ENCODE assay signal across 8 mouse cellular contexts in the genomic region with DNA sequence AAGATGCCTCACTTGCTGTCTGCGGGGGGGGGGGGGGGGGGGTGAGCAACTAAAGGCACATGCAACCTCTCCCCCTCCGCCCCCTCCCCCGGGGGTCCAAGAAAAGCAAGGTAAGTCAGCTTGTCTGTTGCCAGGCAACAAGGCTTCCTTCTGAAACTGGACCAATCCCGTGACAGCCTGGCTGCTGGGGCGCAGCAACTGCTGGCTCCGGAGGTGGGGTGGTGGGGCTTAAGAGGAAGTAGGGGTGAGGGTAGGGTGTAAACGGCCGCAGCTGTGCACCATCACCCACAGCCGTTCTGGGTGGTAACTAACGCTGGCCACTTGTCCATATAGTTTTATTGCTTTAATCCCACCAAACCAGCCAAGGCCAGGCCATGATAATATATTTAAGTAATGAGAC.
DNase-seq lines count a peak whose midpoint lies in the region; ATAC-seq and TF ChIP-seq lines count a peak whose summit lies in the region.

No protein-coding gene starts in this region.

- H3K4me1 ChIP-seq in spleen, adult 2 months (ENCODE audit: control insufficient read depth, insufficient read depth, insufficient read length): peaks cover 3% of the 10 kb centered on the region
- peaks cover 11% of the 10 kb centered on the region for H3K4me1 ChIP-seq in hindbrain, embryonic 13.5 days (replicated peaks)
- H3K4me1 ChIP-seq in midbrain, embryonic 15.5 days: peaks cover 17% of the 10 kb centered on the region

- no peak for TF ChIP-seq POLR2A in spleen, adult 2 months (IDR thresholded peaks at IDR 0.05; ENCODE audit: low read depth, low read length)

- peak; percentile 9 to 11 for DNase-seq in spleen, adult 2 months (ENCODE audit: low read depth in 1 of 2, low spot score in 2 of 2)
- no peak for DNase-seq in spleen, postnatal 4 days (ENCODE audit: low spot score in 2 of 2)
- peak; percentile 70 for DNase-seq in thymus, postnatal 14 days
- no peak for DNase-seq in ovary, adult 18-20 months (ENCODE audit: low spot score)
- DNase-seq in kidney, postnatal 25 days: no peak
- no peak for DNase-seq in adrenal gland, postnatal 14 days

- WGBS in spleen, adult 2 months: 5% methylated on average over 10 of the region's 10 CpGs
- WGBS in hindbrain, embryonic 13.5 days: 2% methylated on average over 9 of the region's 10 CpGs
- 0% methylated on average over 10 of the region's 10 CpGs for WGBS in midbrain, embryonic 15.5 days

- H3K27ac ChIP-seq in spleen, adult 2 months (ENCODE audit: insufficient read depth, low read length): 0 out of 2 replicates have a peak overlapping the region, but pooled peaks have one; percentile 9
- no peak overlapping the region for H3K27ac ChIP-seq in hindbrain, embryonic 13.5 days
- H3K27ac ChIP-seq in midbrain, embryonic 15.5 days: peak overlapping the region; percentile 65

- no peaks in the 10 kb centered on the region for H3K36me3 ChIP-seq in spleen, adult 2 months (ENCODE audit: control insufficient read depth, insufficient read depth, low read length)
- H3K36me3 ChIP-seq in hindbrain, embryonic 13.5 days: no peaks in the 10 kb centered on the region
- H3K36me3 ChIP-seq in midbrain, embryonic 15.5 days (replicated peaks): no peaks in the 10 kb centered on the region

- peak overlapping the region; percentile 46 for H3K4me2 ChIP-seq in hindbrain, embryonic 13.5 days
- H3K4me2 ChIP-seq in midbrain, embryonic 15.5 days: peak overlapping the region; percentile 39

- no peak for TF ChIP-seq CTCF in spleen, adult 2 months (IDR thresholded peaks at IDR 0.05; ENCODE audit: extremely low read depth, insufficient read depth, insufficient read length, insufficient replicate concordance)

- no peak overlapping the region for H3K4me3 ChIP-seq in spleen, adult 2 months (ENCODE audit: extremely low read depth, insufficient read depth, insufficient read length)
- no peak overlapping the region for H3K4me3 ChIP-seq in hindbrain, embryonic 13.5 days
- H3K4me3 ChIP-seq in midbrain, embryonic 15.5 days: no peak overlapping the region

- no peaks in the 10 kb centered on the region for H3K9me3 ChIP-seq in hindbrain, embryonic 13.5 days
- no peaks in the 10 kb centered on the region for H3K9me3 ChIP-seq in midbrain, embryonic 15.5 days

- peak; percentile 80 for ATAC-seq in hindbrain, embryonic 13.5 days (ENCODE audit: low FRiP score)
- peak; percentile 91 for ATAC-seq in midbrain, embryonic 15.5 days (replicated peaks)

- 0 out of 2 replicates have a peak overlapping the region, but pooled peaks have one; percentile 10 for H3K9ac ChIP-seq in hindbrain, embryonic 13.5 days
- H3K9ac ChIP-seq in midbrain, embryonic 15.5 days: no peak overlapping the region

- H3K27me3 ChIP-seq in spleen, adult 2 months (ENCODE audit: control insufficient read depth, insufficient read depth, low read length): no peaks in the 10 kb centered on the region
- 0 out of 2 replicates have a peak, but pooled peaks cover 8% of the 10 kb centered on the region for H3K27me3 ChIP-seq in hindbrain, embryonic 13.5 days
- no peaks in the 10 kb centered on the region for H3K27me3 ChIP-seq in midbrain, embryonic 15.5 days (replicated peaks)

Comparison
In these comparisons a context has a peak if more than half of its experiments do, and no peak if none do; other contexts are left out.
1. DNase-seq: peak in spleen, adult 2 months (2 of 2) and thymus, postnatal 14 days (single experiment); none in spleen, postnatal 4 days (0 of 2), ovary, adult 18-20 months (single experiment), kidney, postnatal 25 days (0 of 2) and adrenal gland, postnatal 14 days (single experiment).